Comparison of ENCODE assay signal across 8 mouse cellular contexts in genomic region chr19:5786441-5787114, GRCm38 (mm10). TPM values are rescaled to one million over a fixed set of nuclear protein-coding genes. Genes with fewer than 3 reads are reported as not detected.
DNase-seq lines count a peak whose midpoint lies in the region.

No protein-coding gene starts in this region.

- H3K36me3 ChIP-seq in hindbrain, embryonic 10.5 days = no peaks in the 10 kb centered on the region

- no peaks in the 10 kb centered on the region for H3K27me3 ChIP-seq in hindbrain, embryonic 10.5 days (ENCODE audit: insufficient read depth, poor library complexity, severe bottlenecking)

- H3K4me3 ChIP-seq in hindbrain, embryonic 10.5 days = 0 out of 2 replicates have a peak overlapping the region, but pooled peaks have one; percentile 11

- H3K4me1 ChIP-seq in hindbrain, embryonic 10.5 days (replicated peaks) = peaks cover 9% of the 10 kb centered on the region; the same call in 1 of the 2 replicates

- peak; percentile 98 for DNase-seq in NIH3T3 (ENCODE audit: low read depth)
- peak; percentile 85 for DNase-seq in cerebellum, adult 9-11 months
- DNase-seq in frontal cortex, adult 2 months (ENCODE audit: extremely low spot score in 1 of 2, low spot score in 1 of 2) = peak; percentile 59 to 94
- peak; percentile 88 for DNase-seq in hindbrain, embryonic 10.5 days (ENCODE audit: low spot score)
- DNase-seq in layer of hippocampus, postnatal 10 days (ENCODE audit: low spot score in 2 of 2) = peak; percentile 88 to 89
- DNase-seq in lung, postnatal 25 days (ENCODE audit: low spot score) = peak; percentile 91
- peak; percentile 96 for DNase-seq in retina, embryonic 14.5 days (ENCODE audit: low spot score)
- peak; percentile 83 to 89 for DNase-seq in thymus, postnatal 36 days

- H3K9me3 ChIP-seq in hindbrain, embryonic 10.5 days = no peaks in the 10 kb centered on the region

- no peak overlapping the region for H3K27ac ChIP-seq in hindbrain, embryonic 10.5 days

- 13% methylated on average over 12 of the region's 12 CpGs for WGBS in hindbrain, embryonic 10.5 days

RNA-seq across cellular contexts. Expression of gene Scyl1, which starts 15.4 kb away (rescaled TPM):
- 111 and 120 TPM in 2 replicates for polyA plus RNA-seq in frontal cortex, adult 2 months (2012; rRNA removed)
- 68.2 and 69.5 TPM in 2 replicates for polyA plus RNA-seq in hindbrain, embryonic 10.5 days (2016; fragmentation: Nextera tagmentation; extraction: Ambion mirVana)
- total RNA-seq in layer of hippocampus, postnatal 10 days (2021) = 10 to 100 TPM; 67.3 to 72.8 TPM

RNA-seq across cellular contexts. Expression of gene Ltbp3, which starts 45.9 kb away (rescaled TPM):
- polyA plus RNA-seq in frontal cortex, adult 2 months (2012; rRNA removed) = 81.5 and 87.8 TPM in 2 replicates
- polyA plus RNA-seq in hindbrain, embryonic 10.5 days (2016; fragmentation: Nextera tagmentation; extraction: Ambion mirVana) = 2.7 and 6.9 TPM in 2 replicates
- total RNA-seq in layer of hippocampus, postnatal 10 days (2021) = 10 to 100 TPM; 33.4 to 35.4 TPM

RNA-seq across cellular contexts. Expression of gene Fam89b, which starts 57.1 kb away (rescaled TPM):
- 56.1 and 65.8 TPM in 2 replicates for polyA plus RNA-seq in frontal cortex, adult 2 months (2012; rRNA removed)
- polyA plus RNA-seq in hindbrain, embryonic 10.5 days (2016; fragmentation: Nextera tagmentation; extraction: Ambion mirVana) = 149 and 192 TPM in 2 replicates
- total RNA-seq in layer of hippocampus, postnatal 10 days (2021) = 10 to 100 TPM; 44.4 to 46.5 TPM

Comparison
In these comparisons a context has a peak if more than half of its experiments do, and no peak if none do; other contexts are left out.
1. RNA of gene Ltbp3, which starts 45.9 kb away (polyA plus RNA-seq): 81.5 to 87.8 TPM in frontal cortex, adult 2 months; 2.7 to 6.9 TPM in hindbrain, embryonic 10.5 days; every median in the first group is over 10 times any median in the second.
2. Peak in every context shown above with its lines, with median percentiles within 50 percentile points of each other: DNase-seq.